Mouse (Mus musculus) limb, embryonic 14.5 days (tissue): ENCODE data around the gene Slc29a2. TPM values are rescaled to one million over a fixed set of nuclear protein-coding genes. Genes with fewer than 3 reads are reported as not detected.

Source experiments
- ATAC-seq: fragments of 200-750 bp; cut with Nextera tagmentation; 2 replicates; pipeline ENCODE4 v1.8.0; 2017; ENCODE audit warnings: low read depth, moderate number of reproducible peaks, moderate TSS enrichment; ENCODE audit not compliant: low FRiP score
- DNase-seq: peaks from one replicate; pipeline ENCODE4 v3.0.0-alpha.2; 2015; ENCODE audit warnings: low spot score
- H3K27ac ChIP-seq: fragments of 300-500 bp; sonication (generic); replicated peaks from 2 replicates; pipeline ENCODE4 v1.5.1; 2014; ENCODE audit warnings: low read depth, mild to moderate bottlenecking, low read length, moderate library complexity, mixed read lengths
- H3K27me3 ChIP-seq: fragments of 300-500 bp; sonication (generic); 2 replicates; pipeline ENCODE4 v1.6.1; 2014; ENCODE audit warnings: low read length, mixed read lengths; ENCODE audit not compliant: control insufficient read depth, insufficient read depth
- H3K36me3 ChIP-seq: fragments of 300-500 bp; sonication (generic); 2 replicates; pipeline ENCODE4 v1.6.1; 2014; ENCODE audit warnings: mild to moderate bottlenecking, low read length, moderate library complexity, mixed read lengths; ENCODE audit not compliant: control insufficient read depth, insufficient read depth
- H3K4me1 ChIP-seq: fragments of 300-500 bp; sonication (generic); 2 replicates; pipeline ENCODE4 v1.6.1; 2014; ENCODE audit warnings: antibody characterized with exemption, low read length, mixed read lengths; ENCODE audit not compliant: control insufficient read depth, insufficient read depth
- H3K4me2 ChIP-seq: fragments of 300-500 bp; sonication (generic); replicated peaks from 2 replicates; pipeline ENCODE4 v1.6.1; 2014; ENCODE audit warnings: low read depth, mild to moderate bottlenecking, low read length, moderate library complexity; ENCODE audit not compliant: severe bottlenecking
- H3K4me3 ChIP-seq: fragments of 300-500 bp; sonication (generic); replicated peaks from 2 replicates; pipeline ENCODE4 v1.5.1; 2014; ENCODE audit warnings: low read length
- H3K9ac ChIP-seq: fragments of 300-500 bp; sonication (generic); 2 replicates; pipeline ENCODE4 v1.6.1; 2014; ENCODE audit warnings: mild to moderate bottlenecking, low read depth, low read length, moderate library complexity; ENCODE audit not compliant: severe bottlenecking
- H3K9me3 ChIP-seq: fragments of 300-500 bp; sonication (generic); 2 replicates; pipeline ENCODE4 v1.6.1; 2016; ENCODE audit warnings: low read length; ENCODE audit not compliant: control insufficient read depth
- POLR2A ChIP-seq: fragments of 200-500 bp; IDR thresholded peaks from 2 replicates; pipeline ENCODE4 v1.8.0; 2012; ENCODE audit warnings: inconsistent platforms, mild to moderate bottlenecking, moderate library complexity, borderline replicate concordance; ENCODE audit not compliant: insufficient read depth, insufficient read length; ENCODE audit errors: extremely low read depth
- WGBS: fragments of 180-500 bp; shearing (Covaris S2); extraction: QIAGEN DNeasy Blood & Tissue Kit; methylation state at CpG from one replicate; pipeline ENCODE4 v1.1.7; 2014; 5-methylcytosine and 5-hydroxymethylcytosine counted together
- polyA plus RNA-seq, 2 experiments: library from polyadenylated mRNA; depleted of rRNA in 1 of 2; stranded (reverse) in 1 of 2; unstranded in 1 of 2; fragments of >200 nt; fragmentation: Nextera tagmentation in 1 of 2; extraction: Ambion mirVana in 1 of 2; gene quantifications; 2 replicates each; pipeline versions ENCODE4 v1.2.1 to v1.2.3; 2012 to 2014

Gene Slc29a2
- polyA plus RNA-seq, 2 experiments: 3.7 to 15.7 TPM

GRCm38 (mm10) chr19:5016221-5016742, 7.4 kb upstream of the Slc29a2 start:
- H3K27me3 ChIP-seq: no peaks in the 10 kb centered on the region
- DNase-seq: peak; percentile 62
- H3K36me3 ChIP-seq: no peaks in the 10 kb centered on the region
- ATAC-seq: peak; percentile 65
- WGBS: 35% methylated on average over 10 of the region's 10 CpGs
- no peaks in the 10 kb centered on the region for H3K9me3 ChIP-seq
- TF ChIP-seq POLR2A: no peak
- H3K27ac ChIP-seq: 0 out of 2 replicates have a peak overlapping the region, but pooled peaks have one; percentile 3
- no peak overlapping the region for H3K4me2 ChIP-seq
- H3K9ac ChIP-seq: no peak overlapping the region
- no peak overlapping the region for H3K4me3 ChIP-seq
- H3K4me1 ChIP-seq: peaks cover 3% of the 10 kb centered on the region; the same call in 1 of the 2 replicates

GRCm38 (mm10) chr19:5016782-5017181, 6.9 kb upstream of the Slc29a2 start:
- Histone ChIP-seq H3K36me3 (no peaks in the 10 kb centered on the region), H3K4me2 (no peak overlapping the region), H3K9ac (no peak overlapping the region), H3K27me3 (no peaks in the 10 kb centered on the region), H3K27ac (0 out of 2 replicates have a peak overlapping the region, but pooled peaks have one; percentile 3), H3K4me1 (peaks cover 3% of the 10 kb centered on the region; the same call in 1 of the 2 replicates), H3K4me3 (no peak overlapping the region), H3K9me3 (no peaks in the 10 kb centered on the region)
- TF ChIP-seq POLR2A: no peak
- ATAC-seq (peak; percentile 23; the same call in 1 of the 2 replicates), DNase-seq (peak; percentile 60)
- 22% methylated on average over 12 of the region's 12 CpGs for WGBS

DNA sequence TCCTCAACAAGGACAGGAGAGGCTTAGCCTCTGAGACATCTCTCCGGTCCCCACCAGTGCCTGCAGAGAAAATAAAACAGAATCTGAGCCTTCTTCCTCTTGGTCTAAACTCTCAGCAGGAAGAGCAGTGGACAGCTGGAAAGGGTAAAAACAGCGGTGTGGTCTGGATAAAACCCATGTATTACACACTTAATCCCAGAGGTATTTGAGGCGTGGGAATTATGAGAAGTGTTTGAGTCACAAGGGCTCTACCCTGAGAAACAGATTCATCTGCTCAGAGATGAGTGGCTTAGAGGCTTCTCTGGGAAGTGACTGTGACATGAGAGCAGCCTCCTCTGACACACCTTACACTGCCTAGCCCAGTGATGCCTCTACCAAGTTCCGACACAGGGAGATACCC, 6.0 kb upstream of the Slc29a2 start:
- H3K4me2 ChIP-seq: no peak overlapping the region
- no peaks in the 10 kb centered on the region for H3K9me3 ChIP-seq
- no peak overlapping the region for H3K4me3 ChIP-seq
- peaks cover 3% of the 10 kb centered on the region; the same call in 1 of the 2 replicates for H3K4me1 ChIP-seq
- H3K27ac ChIP-seq: no peak overlapping the region
- TF ChIP-seq POLR2A: no peak
- H3K36me3 ChIP-seq: no peaks in the 10 kb centered on the region
- no peaks in the 10 kb centered on the region for H3K27me3 ChIP-seq
- H3K9ac ChIP-seq: no peak overlapping the region
- ATAC-seq (no peak), DNase-seq (no peak)
- WGBS: 80% methylated on average over 4 of the region's 4 CpGs

GRCm38 (mm10) chr19:5018191-5018590, 5.5 kb upstream of the Slc29a2 start:
- ATAC-seq: no peak
- H3K9me3 ChIP-seq: no peaks in the 10 kb centered on the region
- no peaks in the 10 kb centered on the region for H3K36me3 ChIP-seq
- no peak for TF ChIP-seq POLR2A
- H3K4me3 ChIP-seq: no peak overlapping the region
- no peak overlapping the region for H3K27ac ChIP-seq
- H3K9ac ChIP-seq: no peak overlapping the region
- H3K4me2 ChIP-seq: no peak overlapping the region
- peaks cover 3% of the 10 kb centered on the region; the same call in 1 of the 2 replicates for H3K4me1 ChIP-seq
- no peaks in the 10 kb centered on the region for H3K27me3 ChIP-seq
- 79% methylated on average over 3 of the region's 3 CpGs for WGBS
- DNase-seq: no peak

- H3K27me3 ChIP-seq: no peaks in the 10 kb centered on the region
- H3K4me2 ChIP-seq: no peak overlapping the region
- no peaks in the 10 kb centered on the region for H3K36me3 ChIP-seq
- DNase-seq (peak; percentile 46), ATAC-seq (no peak)
- TF ChIP-seq POLR2A: no peak
- no peaks in the 10 kb centered on the region for H3K9me3 ChIP-seq
- no peak overlapping the region for H3K9ac ChIP-seq
- H3K4me3 ChIP-seq: no peak overlapping the region
- peaks cover 5% of the 10 kb centered on the region; the same call in 1 of the 2 replicates for H3K4me1 ChIP-seq
- H3K27ac ChIP-seq: no peak overlapping the region
- 96% methylated on average over 2 of the region's 2 CpGs for WGBS
Observed at GRCm38 (mm10) chr19:5021416-5021815, 2.2 kb upstream of the Slc29a2 start.
